Mouse (Mus musculus) left cerebral cortex, adult 8-10 months (tissue): ENCODE results near the gene Cnot2. TPM values are rescaled to one million over a fixed set of nuclear protein-coding genes. Genes with fewer than 3 reads are reported as not detected.

Experiments
- microRNA-seq, 2 experiments: library from miRNA; unstranded; fragments of <30 nt; microRNA quantifications; one replicate each; pipeline ENCODE4 v1.2.0; 2022
- total RNA-seq, 4 experiments: library from RNA; stranded (reverse); gene quantifications; 2 replicates each; pipeline ENCODE4 v1.2.4; 2022

The Cnot2 gene
- total RNA-seq, 4 experiments from 2014 or later: 59.7 to 64.9 (median 61.3) TPM

Small RNAs within 50 kb of the gene (microRNA-seq; reads per million reads assigned to microRNA genes)
- gene Gm25190: 0 reads per million in 2 experiments

Other genes starting within 250 kb of the Cnot2 start
- 10 to 100 TPM; 74.7 to 93.9 (median 85.3) TPM for gene Kcnmb4, start 107.6 kb downstream of the Cnot2 start, total RNA-seq